Mouse (Mus musculus): ENCODE measurements around the gene Lamb1. TPM values are rescaled to one million over a fixed set of nuclear protein-coding genes. Genes with fewer than 3 reads are reported as not detected.

The Lamb1 gene
- polyA plus RNA-seq (2015; fragmentation: Nextera tagmentation; extraction: Ambion mirVana): 60.4 and 65.1 TPM in 2 replicates

- Histone ChIP-seq H3K27ac (ENCODE audit: low read length) (peak within 1 kb of the TSS; percentile 86), H3K27me3 (replicated peaks; ENCODE audit: control insufficient read depth, insufficient read depth, low read length) (no peaks in the 10 kb centered on the region), H3K9me3 (ENCODE audit: control insufficient read depth, low read length) (no peaks in the 10 kb centered on the region), H3K36me3 (ENCODE audit: control insufficient read depth, insufficient read depth, low read length) (no peaks in the 10 kb centered on the region), H3K4me3 (ENCODE audit: low read length) (peak within 1 kb of the TSS; percentile 78), H3K4me1 (ENCODE audit: control insufficient read depth, insufficient read depth, low read length) (peaks cover 4% of the 10 kb centered on the region), H3K9ac (ENCODE audit: low read depth, low read length) (peak within 1 kb of the TSS; percentile 83), H3K4me2 (ENCODE audit: low read depth, low read length) (peak within 1 kb of the TSS; percentile 85)
- ATAC-seq: peak; percentile 78
- under 1% methylated on average over 39 of the region's 39 CpGs for WGBS
Measured at GRCm38 (mm10) chr12:31265005-31265721, at the start of gene Lamb1. Gene Lamb1, plus strand, starts transcription at chr12:31265234.

- H3K36me3 ChIP-seq (ENCODE audit: control insufficient read depth, insufficient read depth, low read length): no peaks in the 10 kb centered on the region
- no peaks in the 10 kb centered on the region for H3K27me3 ChIP-seq (replicated peaks; ENCODE audit: control insufficient read depth, insufficient read depth, low read length)
- ATAC-seq: no peak
- H3K9me3 ChIP-seq (ENCODE audit: control insufficient read depth, low read length): no peaks in the 10 kb centered on the region
- H3K4me3 ChIP-seq (ENCODE audit: low read length): no peak overlapping the region
- H3K9ac ChIP-seq (ENCODE audit: low read depth, low read length): no peak overlapping the region
- no peak overlapping the region for H3K27ac ChIP-seq (ENCODE audit: low read length)
- peaks cover 8% of the 10 kb centered on the region for H3K4me1 ChIP-seq (ENCODE audit: control insufficient read depth, insufficient read depth, low read length)
- 70% methylated on average over 5 of the region's 5 CpGs for WGBS
- no peak overlapping the region for H3K4me2 ChIP-seq (ENCODE audit: low read depth, low read length)
Measured at GRCm38 (mm10) chr12:31217232-31217631, 47.8 kb upstream of the Lamb1 start.

- whole genome bisulfite sequencing: 54% methylated on average over 3 of the region's 3 CpGs
Measured at GRCm38 (mm10) chr12:31218774-31219173, 46.3 kb upstream of the Lamb1 start.

GRCm38 (mm10) chr12:31221522-31221921 is 43.5 kb upstream of the Lamb1 start:
- H3K4me3 ChIP-seq (ENCODE audit: low read length): no peak overlapping the region
- H3K9me3 ChIP-seq (ENCODE audit: control insufficient read depth, low read length): no peaks in the 10 kb centered on the region
- no peaks in the 10 kb centered on the region for H3K27me3 ChIP-seq (replicated peaks; ENCODE audit: control insufficient read depth, insufficient read depth, low read length)
- H3K9ac ChIP-seq (ENCODE audit: low read depth, low read length): no peak overlapping the region
- H3K36me3 ChIP-seq (ENCODE audit: control insufficient read depth, insufficient read depth, low read length): no peaks in the 10 kb centered on the region
- no peak for ATAC-seq
- H3K4me1 ChIP-seq (ENCODE audit: control insufficient read depth, insufficient read depth, low read length): no peaks in the 10 kb centered on the region
- H3K27ac ChIP-seq (ENCODE audit: low read length): no peak overlapping the region
- H3K4me2 ChIP-seq (ENCODE audit: low read depth, low read length): no peak overlapping the region
- WGBS: 73% methylated on average over 6 of the region's 6 CpGs

More at GRCm38 (mm10) chr12:31218774-31219173, 46.3 kb upstream of the Lamb1 start:
- Histone ChIP-seq H3K4me3 (ENCODE audit: low read length) (no peak overlapping the region), H3K27ac (ENCODE audit: low read length) (no peak overlapping the region), H3K9me3 (ENCODE audit: control insufficient read depth, low read length) (no peaks in the 10 kb centered on the region), H3K36me3 (ENCODE audit: control insufficient read depth, insufficient read depth, low read length) (no peaks in the 10 kb centered on the region), H3K4me1 (ENCODE audit: control insufficient read depth, insufficient read depth, low read length) (0 out of 2 replicates have a peak, but pooled peaks cover 2% of the 10 kb centered on the region), H3K9ac (ENCODE audit: low read depth, low read length) (no peak overlapping the region), H3K27me3 (replicated peaks; ENCODE audit: control insufficient read depth, insufficient read depth, low read length) (no peaks in the 10 kb centered on the region), H3K4me2 (ENCODE audit: low read depth, low read length) (no peak overlapping the region)
- ATAC-seq: peak; percentile 54

GRCm38 (mm10) chr12:31222282-31222681 is 42.8 kb upstream of the Lamb1 start:
- no peaks in the 10 kb centered on the region for H3K27me3 ChIP-seq (replicated peaks; ENCODE audit: control insufficient read depth, insufficient read depth, low read length)
- H3K27ac ChIP-seq (ENCODE audit: low read length): no peak overlapping the region
- H3K36me3 ChIP-seq (ENCODE audit: control insufficient read depth, insufficient read depth, low read length): no peaks in the 10 kb centered on the region
- 46% methylated on average over 2 of the region's 2 CpGs for WGBS
- no peak for ATAC-seq
- H3K4me1 ChIP-seq (ENCODE audit: control insufficient read depth, insufficient read depth, low read length): 0 out of 2 replicates have a peak, but pooled peaks cover 3% of the 10 kb centered on the region
- no peaks in the 10 kb centered on the region for H3K9me3 ChIP-seq (ENCODE audit: control insufficient read depth, low read length)
- H3K9ac ChIP-seq (ENCODE audit: low read depth, low read length): no peak overlapping the region
- H3K4me3 ChIP-seq (ENCODE audit: low read length): no peak overlapping the region
- H3K4me2 ChIP-seq (ENCODE audit: low read depth, low read length): no peak overlapping the region

- Histone ChIP-seq H3K27ac (ENCODE audit: low read length) (no peak overlapping the region), H3K27me3 (replicated peaks; ENCODE audit: control insufficient read depth, insufficient read depth, low read length) (no peaks in the 10 kb centered on the region), H3K4me2 (ENCODE audit: low read depth, low read length) (no peak overlapping the region), H3K36me3 (ENCODE audit: control insufficient read depth, insufficient read depth, low read length) (no peaks in the 10 kb centered on the region), H3K4me1 (ENCODE audit: control insufficient read depth, insufficient read depth, low read length) (0 out of 2 replicates have a peak, but pooled peaks cover 3% of the 10 kb centered on the region), H3K9me3 (ENCODE audit: control insufficient read depth, low read length) (no peaks in the 10 kb centered on the region), H3K4me3 (ENCODE audit: low read length) (no peak overlapping the region), H3K9ac (ENCODE audit: low read depth, low read length) (no peak overlapping the region)
- 35% methylated on average over 3 of the region's 3 CpGs for WGBS
- ATAC-seq: no peak
Measured at GRCm38 (mm10) chr12:31222741-31223140, 42.3 kb upstream of the Lamb1 start.

- no peak for ATAC-seq
- H3K27me3 ChIP-seq (replicated peaks; ENCODE audit: control insufficient read depth, insufficient read depth, low read length): no peaks in the 10 kb centered on the region
- H3K36me3 ChIP-seq (ENCODE audit: control insufficient read depth, insufficient read depth, low read length): no peaks in the 10 kb centered on the region
- WGBS: 72% methylated on average over 8 of the region's 8 CpGs
- H3K4me1 ChIP-seq (ENCODE audit: control insufficient read depth, insufficient read depth, low read length): peaks cover 12% of the 10 kb centered on the region; the same call in 1 of the 2 replicates
- no peak overlapping the region for H3K9ac ChIP-seq (ENCODE audit: low read depth, low read length)
- no peak overlapping the region for H3K27ac ChIP-seq (ENCODE audit: low read length)
- H3K4me2 ChIP-seq (ENCODE audit: low read depth, low read length): no peak overlapping the region
- H3K9me3 ChIP-seq (ENCODE audit: control insufficient read depth, low read length): no peaks in the 10 kb centered on the region
- H3K4me3 ChIP-seq (ENCODE audit: low read length): no peak overlapping the region
Measured at GRCm38 (mm10) chr12:31225451-31225850, 39.6 kb upstream of the Lamb1 start.

- no peak overlapping the region for H3K4me3 ChIP-seq (ENCODE audit: low read length)
- 72% methylated on average over 3 of the region's 3 CpGs for WGBS
- no peaks in the 10 kb centered on the region for H3K36me3 ChIP-seq (ENCODE audit: control insufficient read depth, insufficient read depth, low read length)
- no peak overlapping the region for H3K9ac ChIP-seq (ENCODE audit: low read depth, low read length)
- ATAC-seq: no peak
- H3K27me3 ChIP-seq (replicated peaks; ENCODE audit: control insufficient read depth, insufficient read depth, low read length): no peaks in the 10 kb centered on the region
- no peak overlapping the region for H3K27ac ChIP-seq (ENCODE audit: low read length)
- peaks cover 12% of the 10 kb centered on the region; the same call in 1 of the 2 replicates for H3K4me1 ChIP-seq (ENCODE audit: control insufficient read depth, insufficient read depth, low read length)
- no peaks in the 10 kb centered on the region for H3K9me3 ChIP-seq (ENCODE audit: control insufficient read depth, low read length)
- H3K4me2 ChIP-seq (ENCODE audit: low read depth, low read length): no peak overlapping the region
Measured at GRCm38 (mm10) chr12:31227167-31227566, 37.9 kb upstream of the Lamb1 start.

GRCm38 (mm10) chr12:31228878-31229277 is 36.2 kb upstream of the Lamb1 start:
- 44% methylated on average over 7 of the region's 7 CpGs for WGBS
- H3K36me3 ChIP-seq (ENCODE audit: control insufficient read depth, insufficient read depth, low read length): no peaks in the 10 kb centered on the region
- no peak overlapping the region for H3K4me3 ChIP-seq (ENCODE audit: low read length)
- H3K4me1 ChIP-seq (ENCODE audit: control insufficient read depth, insufficient read depth, low read length): peaks cover 12% of the 10 kb centered on the region; the same call in 1 of the 2 replicates
- peak; percentile 40; the same call in 1 of the 2 replicates for ATAC-seq
- H3K27ac ChIP-seq (ENCODE audit: low read length): peak overlapping the region; percentile 23; the same call in 1 of the 2 replicates
- H3K27me3 ChIP-seq (replicated peaks; ENCODE audit: control insufficient read depth, insufficient read depth, low read length): no peaks in the 10 kb centered on the region
- no peaks in the 10 kb centered on the region for H3K9me3 ChIP-seq (ENCODE audit: control insufficient read depth, low read length)
- H3K4me2 ChIP-seq (ENCODE audit: low read depth, low read length): no peak overlapping the region
- H3K9ac ChIP-seq (ENCODE audit: low read depth, low read length): no peak overlapping the region

Measured in intestine, embryonic 16.5 days (tissue).